In the genomic region with DNA sequence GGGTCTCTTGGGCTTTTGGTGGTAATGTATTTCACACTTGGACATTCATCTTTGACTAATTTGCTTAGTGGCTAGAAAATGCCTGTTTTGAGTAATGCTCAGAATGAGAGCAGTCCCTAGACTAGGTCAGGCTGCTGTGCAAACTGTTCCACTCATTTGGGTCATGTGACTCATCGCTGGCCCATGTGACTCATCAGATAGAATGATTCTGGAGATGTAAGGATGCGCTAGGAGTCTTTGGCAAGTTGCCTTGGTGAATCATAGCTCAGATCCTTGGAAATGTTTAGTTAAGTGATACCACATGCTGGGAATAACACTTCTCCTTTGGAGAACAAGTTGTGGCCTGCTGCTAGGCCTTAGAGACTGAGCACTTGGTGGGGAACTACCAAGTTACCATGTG, we compare ENCODE assay signal across 9 mouse cellular contexts.
DNase-seq lines count a peak whose midpoint lies in the region; ATAC-seq and TF ChIP-seq lines count a peak whose summit lies in the region.
"Had no signal": no experiment of that assay in that cellular context is flagged by ENCODE, and none has a peak within 500 bp of the region (broad histone marks: within the 10 kb centered on the region; RNA-seq: fewer than 3 reads in every experiment).

No protein-coding gene starts in this region.

- no peaks in the 10 kb centered on the region for H3K4me1 ChIP-seq in forebrain, embryonic 13.5 days
- H3K4me1 ChIP-seq: liver, embryonic 15.5 days had no signal

- CTCF ChIA-PET in Patski (lab: Charles Lee): interaction anchor here (1.3 kb wide), 1 partner anchor 60 kb away, joined by 4 read pairs; no protein-coding TSS in a partner anchor

- POLR2A ChIA-PET in Patski (lab: Charles Lee): no interaction called here

- no peaks in the 10 kb centered on the region for H3K79me2 ChIP-seq in myocyte (ENCODE audit: control insufficient read depth, insufficient read depth)

- H3K27me3 ChIP-seq in Patski: no peaks in the 10 kb centered on the region
- H3K27me3 ChIP-seq in myocyte (ENCODE audit: control insufficient read depth, insufficient read depth, insufficient read length): no peaks in the 10 kb centered on the region
- no peaks in the 10 kb centered on the region for H3K27me3 ChIP-seq in forebrain, embryonic 13.5 days
- H3K27me3 ChIP-seq: liver, embryonic 15.5 days had no signal

- no peaks in the 10 kb centered on the region for H3K36me3 ChIP-seq in myocyte (ENCODE audit: control insufficient read depth, insufficient read depth)
- H3K36me3 ChIP-seq in forebrain, embryonic 13.5 days (ENCODE audit: poor library complexity, severe bottlenecking): no peaks in the 10 kb centered on the region
- H3K36me3 ChIP-seq: liver, embryonic 15.5 days had no signal

- H3ac ChIP-seq in myocyte (ENCODE audit: control insufficient read depth, insufficient read length): no peak overlapping the region

- H3K9me3 ChIP-seq in forebrain, embryonic 13.5 days (replicated peaks): no peaks in the 10 kb centered on the region
- H3K9me3 ChIP-seq: liver, embryonic 15.5 days had no signal

- peak overlapping the region; percentile 35 for H3K4me2 ChIP-seq in myocyte (ENCODE audit: low read depth)
- H3K4me2 ChIP-seq in forebrain, embryonic 13.5 days: no peak overlapping the region
- H3K4me2 ChIP-seq: liver, embryonic 15.5 days had no signal

- peak; percentile 89 for ATAC-seq in Patski
- ATAC-seq in forebrain, embryonic 13.5 days: no peak

- no peak overlapping the region for H3K27ac ChIP-seq in forebrain, embryonic 13.5 days
- H3K27ac ChIP-seq: liver, embryonic 15.5 days had no signal

- H3K4me3 ChIP-seq in myocyte: no peak overlapping the region
- no peak overlapping the region for H3K4me3 ChIP-seq in forebrain, embryonic 13.5 days
- H3K4me3 ChIP-seq: liver, embryonic 15.5 days had no signal

- no peak for TF ChIP-seq CTCF in Patski (IDR thresholded peaks at IDR 0.05)

- 89% methylated on average over 2 of the region's 2 CpGs for WGBS in forebrain, embryonic 13.5 days

- H3K9ac ChIP-seq in forebrain, embryonic 13.5 days: no peak overlapping the region
- H3K9ac ChIP-seq: liver, embryonic 15.5 days had no signal

- in situ Hi-C loops in Patski (cut with MboI; ENCODE audit: low pct_unique_long_range_greater_than_20kb): no loop called here

- no peak for TF ChIP-seq POLR2A in myocyte (IDR thresholded peaks at IDR 0.05; ENCODE audit: insufficient read length, low read depth)

- DNase-seq in layer of hippocampus, adult 8-10 months (ENCODE audit: low spot score in 2 of 2): peak; percentile 12 to 26
- DNase-seq in layer of hippocampus, postnatal 14 days (ENCODE audit: low spot score in 2 of 2): no peak
- peak; percentile 93 for DNase-seq in Patski (ENCODE audit: low read depth, low spot score)
- DNase-seq in gastrocnemius, adult 18-20 months (ENCODE audit: low spot score): peak; percentile 70
- no peak for DNase-seq in cerebellum, postnatal 14 days
- DNase-seq in spleen, postnatal 36 days (ENCODE audit: low spot score in 2 of 2): no peak

TF ChIP-seq in myocyte, 11 proteins besides CTCF, POLR2A, EP300 and RAD21:
- TF ChIP-seq SRF (IDR thresholded peaks at IDR 0.05; ENCODE audit: control insufficient read depth, insufficient read length, low read depth) (no peak), USF1 (IDR thresholded peaks at IDR 0.05; ENCODE audit: low read depth) (peak; percentile 97)
TF ChIP-seq in myocyte: peak in this region for 1.

Comparison
In these comparisons a context has a peak if more than half of its experiments do, and no peak if none do; other contexts are left out.
1. DNase-seq: peak in layer of hippocampus, adult 8-10 months (2 of 2), Patski (single experiment) and gastrocnemius, adult 18-20 months (single experiment); none in layer of hippocampus, postnatal 14 days (0 of 2), cerebellum, postnatal 14 days (0 of 2) and spleen, postnatal 36 days (0 of 2).